Mouse (Mus musculus) adipocyte (in vitro differentiated cells): Measurements from ENCODE around the gene Gm3033.
"Not testable (repeated sequence)": the region's sequence is repeated elsewhere in the genome, so short reads cannot be mapped to it uniquely, and the experiment has no call there.

ENCODE experiments used
- DNase-seq: peaks from one replicate; pipeline ENCODE4 v3.0.0-alpha.2; 2016; ENCODE audit warnings: low spot score

The Gm3033 gene

DNA sequence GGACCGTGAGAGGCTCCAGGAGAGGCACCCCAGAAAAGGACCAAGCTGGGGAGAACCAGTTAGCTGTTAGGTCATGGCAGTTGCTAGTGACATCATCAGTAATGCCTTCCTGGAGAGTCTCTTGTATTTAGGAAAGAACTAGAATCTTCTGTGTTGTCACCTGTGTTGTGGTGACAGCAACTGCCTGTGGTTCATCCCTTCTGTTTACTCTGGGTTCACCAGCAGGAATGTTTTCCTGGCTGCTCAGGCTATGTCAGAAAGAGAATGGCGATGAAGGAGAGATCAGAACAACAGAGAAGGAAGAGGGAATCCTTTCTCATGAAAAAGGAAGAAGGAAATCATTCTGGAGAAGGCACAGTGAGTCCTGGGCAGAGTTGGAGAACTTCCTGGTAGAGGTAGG is at the start of gene Gm3033:
Gene Gm3033, plus strand, starts transcription at position 301 of the 400 bp plus-strand sequence.
- DNase-seq = not testable (repeated sequence)

DNA sequence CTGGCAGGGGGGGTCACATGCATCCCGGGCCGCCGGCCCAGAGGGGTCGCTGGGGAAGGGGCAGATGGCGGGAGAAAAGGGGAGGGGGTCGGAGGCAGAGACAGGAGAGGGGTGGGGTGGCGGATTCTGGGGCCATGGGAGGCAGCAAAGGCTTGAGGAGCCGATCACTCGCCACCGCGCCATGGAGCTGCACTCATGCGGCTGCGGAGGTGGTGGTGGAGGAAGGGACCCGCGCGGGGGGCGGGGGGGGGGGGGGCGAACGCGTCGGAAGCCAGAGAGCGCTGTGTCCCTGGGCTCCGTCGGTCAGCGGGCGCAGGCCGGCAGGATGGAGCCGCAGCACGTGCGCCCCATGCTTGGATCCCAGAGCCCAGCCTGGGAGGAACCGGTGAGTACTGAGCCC is 36.3 kb upstream of the Gm3033 start, which contains the start of gene Gm3002:
Gene Gm3002, plus strand, starts transcription at position 301 of the 400 bp plus-strand sequence.
- not testable (repeated sequence) for DNase-seq

- not testable (repeated sequence) for DNase-seq
These were observed 37.8 kb downstream of the Gm3033 start, which contains the start of gene Gm2916 for GRCm38 (mm10) chr14:3883872-3884271. Gene Gm2916 (plus strand): TSS chr14:3884172.
